Mouse (Mus musculus) ES-Bruce4 (cell line): ENCODE data around the gene Gm20518. TPM values are rescaled to one million over a fixed set of nuclear protein-coding genes. Genes with fewer than 3 reads are reported as not detected.

ENCODE experiments used
- H3K27ac ChIP-seq: 2 replicates; pipeline ENCODE4 v1.5.1; 2012; ENCODE audit warnings: low read length, inconsistent platforms; ENCODE audit not compliant: insufficient read depth
- H3K27me3 ChIP-seq: 2 replicates; pipeline ENCODE4 v1.6.1; 2012; ENCODE audit warnings: mild to moderate bottlenecking, low read length, inconsistent platforms; ENCODE audit not compliant: control insufficient read depth, poor library complexity, insufficient read depth, severe bottlenecking
- H3K36me3 ChIP-seq: 2 replicates; pipeline ENCODE4 v1.6.1; 2012; ENCODE audit warnings: inconsistent platforms, mild to moderate bottlenecking, low read length, moderate library complexity; ENCODE audit not compliant: control insufficient read depth, poor library complexity, insufficient read depth, severe bottlenecking
- H3K4me1 ChIP-seq: one replicate; pipeline ENCODE4 v1.8.1; 2011; ENCODE audit warnings: low read length; ENCODE audit not compliant: control insufficient read depth, insufficient read depth
- H3K4me3 ChIP-seq: 2 replicates; pipeline ENCODE4 v1.5.1; 2011; ENCODE audit warnings: low read depth, mild to moderate bottlenecking, low read length
- H3K9ac ChIP-seq: 2 replicates; pipeline ENCODE4 v1.6.1; 2012; ENCODE audit warnings: low read depth, mild to moderate bottlenecking, inconsistent platforms; ENCODE audit not compliant: poor library complexity, severe bottlenecking
- H3K9me3 ChIP-seq: replicated peaks from 2 replicates; pipeline ENCODE4 v1.6.1; 2012; ENCODE audit warnings: mild to moderate bottlenecking, low read length, inconsistent platforms; ENCODE audit not compliant: control insufficient read depth, poor library complexity, insufficient read depth, severe bottlenecking
- CTCF ChIP-seq: IDR thresholded peaks from one replicate; pipeline ENCODE4 v1.8.1; 2011; ENCODE audit warnings: low read depth, low read length
- EP300 ChIP-seq: IDR thresholded peaks from 2 replicates; pipeline ENCODE4 v1.6.1; 2011; ENCODE audit warnings: low read depth, low read length; ENCODE audit not compliant: insufficient read depth
- POLR2A ChIP-seq: IDR thresholded peaks from one replicate; pipeline ENCODE4 v1.8.1; 2011; ENCODE audit warnings: low read length; ENCODE audit not compliant: insufficient read depth
- polyA plus RNA-seq: library from polyadenylated mRNA; stranded (reverse); fragments of >200 nt; gene quantifications from 2 replicates; pipeline ENCODE4 v1.2.4, GENCODE M21; 2011; ENCODE audit warnings: low read depth; ENCODE audit not compliant: missing spikeins, insufficient read depth, insufficient read length

Gene Gm20518
- polyA plus RNA-seq, 1 experiment, result not detected

DNA sequence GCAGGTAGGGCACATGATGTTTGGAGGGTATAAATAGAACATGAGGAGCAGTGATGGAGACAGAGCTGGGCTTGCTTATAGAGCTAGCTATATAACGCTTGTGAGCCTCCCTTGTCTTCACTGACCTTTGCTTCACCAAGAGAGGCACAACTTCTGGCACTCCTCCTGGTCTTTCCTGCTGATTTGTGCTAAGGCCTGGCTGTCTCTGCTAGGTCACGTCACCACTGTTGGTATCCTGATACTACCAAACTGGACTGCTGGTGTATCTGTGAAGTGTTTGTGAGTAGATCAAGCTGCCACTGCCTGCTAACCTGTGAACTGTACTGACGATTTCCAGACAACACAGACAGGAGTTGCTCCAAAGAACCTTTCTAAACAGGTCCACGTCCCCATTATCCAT lies 16.3 kb downstream of the Gm20518 start:
- H3K27me3 ChIP-seq, result no peaks in the 10 kb centered on the region
- H3K27ac ChIP-seq, result no peak overlapping the region
- no peak overlapping the region for H3K4me3 ChIP-seq
- no peaks in the 10 kb centered on the region for H3K4me1 ChIP-seq
- H3K36me3 ChIP-seq, result peaks cover 5% of the 10 kb centered on the region; the same call in 1 of the 2 replicates
- H3K9me3 ChIP-seq, result no peaks in the 10 kb centered on the region
- no peak overlapping the region for H3K9ac ChIP-seq
- no peak for TF ChIP-seq CTCF
- no peak for TF ChIP-seq POLR2A
- TF ChIP-seq EP300, result no peak

DNA sequence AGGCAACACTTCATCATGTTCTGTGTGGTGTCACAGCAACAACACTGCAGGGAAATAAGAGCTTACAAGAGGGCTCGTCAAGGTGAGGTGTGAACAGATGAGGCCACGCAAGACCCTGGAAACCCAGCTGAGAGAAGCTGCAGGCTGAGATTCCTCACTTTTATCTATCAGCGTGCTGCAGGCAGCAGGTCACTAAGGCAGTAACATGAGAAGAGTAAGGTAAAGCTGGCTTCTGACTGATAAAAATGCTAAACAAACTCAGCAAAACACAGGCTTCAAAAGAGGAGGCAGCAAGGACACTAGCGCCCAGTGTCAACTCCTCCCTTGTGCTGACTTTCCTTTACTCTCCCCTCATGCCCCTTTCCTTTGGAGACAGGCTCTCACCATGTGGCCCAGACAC lies 18.5 kb downstream of the Gm20518 start:
- H3K4me1 ChIP-seq, result no peaks in the 10 kb centered on the region
- no peak overlapping the region for H3K9ac ChIP-seq
- no peaks in the 10 kb centered on the region for H3K9me3 ChIP-seq
- H3K27ac ChIP-seq, result no peak overlapping the region
- H3K27me3 ChIP-seq, result no peaks in the 10 kb centered on the region
- no peak overlapping the region for H3K4me3 ChIP-seq
- TF ChIP-seq CTCF (no peak), EP300 (no peak), POLR2A (no peak)
- peaks cover 5% of the 10 kb centered on the region; the same call in 1 of the 2 replicates for H3K36me3 ChIP-seq

DNA sequence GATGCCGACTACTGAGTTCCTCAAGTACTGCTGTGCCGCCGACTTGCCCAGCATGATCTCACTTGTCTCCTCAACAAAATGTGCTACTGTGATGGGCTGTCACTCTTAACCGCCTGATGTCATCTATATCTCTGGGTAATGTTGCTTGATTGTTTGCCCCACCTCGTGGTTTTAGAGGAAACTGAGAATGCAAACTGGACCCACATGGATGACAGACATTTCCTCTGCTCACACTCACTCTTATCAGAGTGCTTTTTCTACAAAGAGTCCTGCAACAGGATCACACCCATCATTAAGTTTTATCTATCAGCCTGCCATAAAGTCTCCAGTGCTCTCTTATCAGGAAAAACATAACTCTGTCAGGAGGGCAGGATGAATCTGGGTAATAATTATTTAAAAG lies 20.2 kb downstream of the Gm20518 start:
- no peak for TF ChIP-seq CTCF
- no peak for TF ChIP-seq EP300
- TF ChIP-seq POLR2A, result no peak
- Histone ChIP-seq H3K4me3 (no peak overlapping the region), H3K4me1 (no peaks in the 10 kb centered on the region), H3K27ac (no peak overlapping the region), H3K9me3 (no peaks in the 10 kb centered on the region), H3K27me3 (no peaks in the 10 kb centered on the region), H3K9ac (no peak overlapping the region), H3K36me3 (peaks cover 5% of the 10 kb centered on the region; the same call in 1 of the 2 replicates)

DNA sequence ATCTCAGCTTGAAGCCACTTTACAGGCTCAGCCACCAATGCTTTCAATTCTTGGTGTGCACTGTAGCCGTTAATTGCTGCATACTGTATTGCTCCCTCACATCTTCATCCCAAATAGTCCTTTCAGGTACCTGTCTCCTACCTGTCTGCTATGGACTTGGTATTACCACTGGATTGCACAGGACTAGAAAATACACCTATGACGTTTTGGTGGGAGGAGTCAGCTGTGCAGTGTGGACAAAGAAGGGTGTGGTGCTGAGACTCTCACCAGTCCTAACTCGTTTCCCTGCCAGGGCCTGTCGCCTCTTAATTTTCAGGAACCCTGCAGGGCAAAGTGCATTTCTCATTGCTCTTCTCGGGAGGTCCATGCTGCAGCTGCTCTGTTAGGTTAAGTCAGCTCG lies 25.7 kb downstream of the Gm20518 start:
- H3K4me3 ChIP-seq, result no peak overlapping the region
- H3K9me3 ChIP-seq, result no peaks in the 10 kb centered on the region
- H3K27ac ChIP-seq, result no peak overlapping the region
- no peaks in the 10 kb centered on the region for H3K4me1 ChIP-seq
- no peaks in the 10 kb centered on the region for H3K27me3 ChIP-seq
- no peak for TF ChIP-seq CTCF
- TF ChIP-seq EP300, result no peak
- TF ChIP-seq POLR2A, result no peak
- H3K36me3 ChIP-seq, result no peaks in the 10 kb centered on the region; the same call in 1 of the 2 replicates
- no peak overlapping the region for H3K9ac ChIP-seq

DNA sequence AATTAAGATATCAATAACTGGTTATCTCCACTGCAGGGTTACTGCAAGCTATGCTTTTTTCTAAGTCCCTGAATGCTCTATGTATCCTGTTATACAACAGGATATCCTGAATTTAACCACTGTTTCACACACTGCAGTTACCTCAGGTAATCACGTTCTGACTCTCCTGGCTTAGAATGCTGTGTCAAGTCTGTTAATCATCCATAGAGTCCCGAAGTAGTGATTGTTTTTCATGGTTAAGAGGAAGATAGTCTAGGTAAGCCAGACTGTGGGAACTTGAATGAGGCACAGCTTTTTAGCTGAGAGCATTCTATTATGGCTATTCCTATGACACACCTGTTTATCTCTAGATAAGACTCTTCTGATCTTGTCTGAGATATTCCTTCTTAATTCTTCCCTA lies 26.2 kb downstream of the Gm20518 start:
- Histone ChIP-seq H3K36me3 (no peaks in the 10 kb centered on the region; the same call in 1 of the 2 replicates), H3K4me3 (no peak overlapping the region), H3K9ac (no peak overlapping the region), H3K27ac (no peak overlapping the region), H3K9me3 (no peaks in the 10 kb centered on the region), H3K4me1 (no peaks in the 10 kb centered on the region), H3K27me3 (no peaks in the 10 kb centered on the region)
- TF ChIP-seq CTCF (no peak), POLR2A (no peak), EP300 (no peak)

DNA sequence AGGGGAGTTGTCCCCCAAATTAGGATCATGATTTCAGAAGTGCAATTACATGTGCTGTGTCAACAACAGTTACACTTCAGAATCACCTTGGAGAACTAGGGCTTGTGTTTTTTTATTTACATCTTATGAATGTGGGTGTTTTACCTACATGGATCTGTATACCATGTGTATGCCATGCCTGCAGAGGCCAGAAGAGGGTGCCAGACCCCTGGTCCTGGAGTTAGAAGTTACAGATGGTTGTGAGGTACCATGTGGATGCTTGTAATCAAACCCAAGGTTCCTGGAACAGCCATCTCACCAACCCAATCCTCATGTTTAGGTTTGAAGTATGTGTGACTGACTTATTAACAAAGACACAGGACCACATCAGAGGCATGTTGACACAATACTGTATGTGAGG lies 32.9 kb downstream of the Gm20518 start:
- H3K9ac ChIP-seq, result no peak overlapping the region
- TF ChIP-seq CTCF (peak; percentile 56), POLR2A (no peak)
- H3K36me3 ChIP-seq, result peaks cover 24% of the 10 kb centered on the region
- H3K9me3 ChIP-seq, result no peaks in the 10 kb centered on the region
- H3K27ac ChIP-seq, result no peak overlapping the region
- no peak overlapping the region for H3K4me3 ChIP-seq
- no peaks in the 10 kb centered on the region for H3K27me3 ChIP-seq
- H3K4me1 ChIP-seq, result no peaks in the 10 kb centered on the region
